Mouse (Mus musculus) brain, embryonic 14.5 days (tissue): ENCODE results near the gene Gm3625.

Experiments
- CTCF ChIP-seq: fragments of 200-500 bp; IDR thresholded peaks from 2 replicates; pipeline ENCODE4 v1.5.1; 2012; ENCODE audit warnings: inconsistent platforms, mild to moderate bottlenecking, moderate library complexity, borderline replicate concordance; ENCODE audit not compliant: insufficient read depth, insufficient read length; ENCODE audit errors: extremely low read depth
- POLR2A ChIP-seq: fragments of 200-500 bp; IDR thresholded peaks from 2 replicates; pipeline ENCODE4 v1.6.1; 2012; ENCODE audit warnings: mild to moderate bottlenecking, inconsistent platforms, borderline replicate concordance; ENCODE audit not compliant: poor library complexity, insufficient read depth, insufficient read length, severe bottlenecking; ENCODE audit errors: extremely low read depth

GRCm38 (mm10) chr12:4545425-4545824, 47.3 kb downstream of the Gm3625 start:
- TF ChIP-seq POLR2A (no peak), CTCF (no peak)
